Mouse (Mus musculus) testis, adult 2 months (tissue): ENCODE measurements around the gene Zranb1. TPM values are rescaled to one million over a fixed set of nuclear protein-coding genes. Genes with fewer than 3 reads are reported as not detected.
A peak's percentile ranks its signal among the peaks of the same experiment; 100 is the strongest.

ENCODE experiments used
- H3K27ac ChIP-seq: fragments of 200-500 bp; 2 replicates; pipeline ENCODE4 v1.5.1; 2012; ENCODE audit warnings: low read depth, low read length; ENCODE audit not compliant: control insufficient read depth, insufficient read depth
- H3K27me3 ChIP-seq: fragments of 200-500 bp; 2 replicates; pipeline ENCODE4 v1.6.1; 2012; ENCODE audit warnings: mild to moderate bottlenecking, low read length, moderate library complexity; ENCODE audit not compliant: control insufficient read depth, insufficient read depth
- H3K36me3 ChIP-seq: fragments of 200-500 bp; 2 replicates; pipeline ENCODE4 v1.6.1; 2012; ENCODE audit warnings: mild to moderate bottlenecking, low read length; ENCODE audit not compliant: control insufficient read depth, insufficient read depth
- H3K4me1 ChIP-seq: fragments of 200-500 bp; 2 replicates; pipeline ENCODE4 v1.6.1; 2012; ENCODE audit warnings: low read length; ENCODE audit not compliant: control insufficient read depth, insufficient read depth
- H3K4me3 ChIP-seq: fragments of 200-500 bp; 2 replicates; pipeline ENCODE4 v1.5.1; 2012; ENCODE audit warnings: low read depth, mild to moderate bottlenecking, low read length, moderate library complexity, mixed read lengths; ENCODE audit not compliant: control insufficient read depth
- CTCF ChIP-seq: fragments of 200-500 bp; IDR thresholded peaks from 2 replicates; pipeline ENCODE4 v1.5.1; 2012; ENCODE audit warnings: low read depth, mild to moderate bottlenecking, inconsistent platforms, low read length, moderate library complexity; ENCODE audit not compliant: control insufficient read depth, insufficient read depth, insufficient replicate concordance
- POLR2A ChIP-seq: fragments of 200-500 bp; IDR thresholded peaks from 2 replicates; pipeline ENCODE4 v1.6.1; 2012; ENCODE audit warnings: low read depth, mild to moderate bottlenecking, inconsistent platforms, low read length, moderate library complexity; ENCODE audit not compliant: control insufficient read depth
- polyA plus RNA-seq: library from polyadenylated mRNA; depleted of rRNA; stranded (reverse); fragments of >200 nt; gene quantifications from 2 replicates; pipeline ENCODE4 v1.2.3, GENCODE M21; 2012

Gene Zranb1
- polyA plus RNA-seq, 1 experiment = 38.7 TPM

GRCm38 (mm10) chr7:132992967-132993615 is 62.1 kb downstream of the Zranb1 start:
- Histone ChIP-seq H3K4me1 (peaks cover 3% of the 10 kb centered on the region; the same call in 1 of the 2 replicates), H3K27me3 (no peaks in the 10 kb centered on the region), H3K36me3 (no peaks in the 10 kb centered on the region; the same call in none of the 2 replicates), H3K27ac (no peak overlapping the region), H3K4me3 (no peak overlapping the region)
- TF ChIP-seq POLR2A = no peak
- no peak for TF ChIP-seq CTCF

GRCm38 (mm10) chr7:132994120-132994519 is 63.2 kb downstream of the Zranb1 start:
- peaks cover 2% of the 10 kb centered on the region for H3K36me3 ChIP-seq
- peaks cover 3% of the 10 kb centered on the region; the same call in 1 of the 2 replicates for H3K4me1 ChIP-seq
- no peak overlapping the region for H3K27ac ChIP-seq
- H3K27me3 ChIP-seq = no peaks in the 10 kb centered on the region
- TF ChIP-seq POLR2A (no peak), CTCF (no peak)
- H3K4me3 ChIP-seq = no peak overlapping the region

- H3K4me3 ChIP-seq = no peak overlapping the region
- no peak for TF ChIP-seq POLR2A
- TF ChIP-seq CTCF = no peak
- no peak overlapping the region for H3K27ac ChIP-seq
- H3K27me3 ChIP-seq = no peaks in the 10 kb centered on the region
- peaks cover 3% of the 10 kb centered on the region; the same call in 1 of the 2 replicates for H3K4me1 ChIP-seq
- H3K36me3 ChIP-seq = peaks cover 2% of the 10 kb centered on the region
Observed at GRCm38 (mm10) chr7:132994628-132995191, 63.8 kb downstream of the Zranb1 start.

GRCm38 (mm10) chr7:132996391-132996790 is 65.4 kb downstream of the Zranb1 start:
- Histone ChIP-seq H3K4me3 (no peak overlapping the region), H3K27me3 (no peaks in the 10 kb centered on the region), H3K4me1 (peaks cover 3% of the 10 kb centered on the region; the same call in 1 of the 2 replicates), H3K36me3 (peaks cover 2% of the 10 kb centered on the region), H3K27ac (no peak overlapping the region)
- no peak for TF ChIP-seq POLR2A
- peak; percentile 57; the same call in 1 of the 2 replicates for TF ChIP-seq CTCF

- TF ChIP-seq POLR2A (no peak), CTCF (no peak)
- Histone ChIP-seq H3K27me3 (no peaks in the 10 kb centered on the region), H3K36me3 (peaks cover 2% of the 10 kb centered on the region)
Observed at GRCm38 (mm10) chr7:132998639-132999038, 67.7 kb downstream of the Zranb1 start.

GRCm38 (mm10) chr7:132999061-132999460 is 68.1 kb downstream of the Zranb1 start:
- H3K4me1 ChIP-seq = peaks cover 2% of the 10 kb centered on the region; the same call in 1 of the 2 replicates
- H3K4me3 ChIP-seq = no peak overlapping the region
- peaks cover 2% of the 10 kb centered on the region for H3K36me3 ChIP-seq
- no peaks in the 10 kb centered on the region for H3K27me3 ChIP-seq
- H3K27ac ChIP-seq = no peak overlapping the region
- TF ChIP-seq POLR2A = no peak
- no peak for TF ChIP-seq CTCF

More at GRCm38 (mm10) chr7:132998639-132999038, 67.7 kb downstream of the Zranb1 start:
- Histone ChIP-seq H3K4me1 (peaks cover 3% of the 10 kb centered on the region; the same call in 1 of the 2 replicates), H3K4me3 (no peak overlapping the region), H3K27ac (no peak overlapping the region)

- Histone ChIP-seq H3K4me1 (no peaks in the 10 kb centered on the region), H3K27me3 (no peaks in the 10 kb centered on the region), H3K36me3 (peaks cover 2% of the 10 kb centered on the region), H3K27ac (no peak overlapping the region; the same call in 1 of the 2 replicates), H3K4me3 (peak overlapping the region; percentile 75)
- TF ChIP-seq CTCF = no peak
- peak; percentile 56; the same call in 1 of the 2 replicates for TF ChIP-seq POLR2A
Observed at GRCm38 (mm10) chr7:133001388-133001787, 70.4 kb downstream of the Zranb1 start.

- TF ChIP-seq POLR2A = no peak
- TF ChIP-seq CTCF = no peak
- H3K27ac ChIP-seq = no peak overlapping the region
- peak overlapping the region; percentile 75 for H3K4me3 ChIP-seq
- no peaks in the 10 kb centered on the region; the same call in 1 of the 2 replicates for H3K4me1 ChIP-seq
- peaks cover 2% of the 10 kb centered on the region for H3K36me3 ChIP-seq
- H3K27me3 ChIP-seq = no peaks in the 10 kb centered on the region
Observed at GRCm38 (mm10) chr7:133002271-133002670, 71.3 kb downstream of the Zranb1 start.
